Mouse (Mus musculus): ENCODE measurements at regions not wholly inside any gene's neighbourhood (a gene's known extent, or its start where the extent isn't known, plus 50 kb on each side); places are given as distances from the start of the nearest gene placed in this dataset.
"Not testable (repeated sequence)": the region's sequence is repeated elsewhere in the genome, so short reads cannot be mapped to it uniquely, and the experiment has no call there.

GRCm38 (mm10) chr15:92997933-92998332 is 277.0 kb downstream of the Gxylt1 start:
- no peak for DNase-seq (ENCODE audit: low spot score)

- DNase-seq (ENCODE audit: low spot score), result no peak
Measured at GRCm38 (mm10) chr15:92994191-92994671, 280.7 kb downstream of the Gxylt1 start.

DNA sequence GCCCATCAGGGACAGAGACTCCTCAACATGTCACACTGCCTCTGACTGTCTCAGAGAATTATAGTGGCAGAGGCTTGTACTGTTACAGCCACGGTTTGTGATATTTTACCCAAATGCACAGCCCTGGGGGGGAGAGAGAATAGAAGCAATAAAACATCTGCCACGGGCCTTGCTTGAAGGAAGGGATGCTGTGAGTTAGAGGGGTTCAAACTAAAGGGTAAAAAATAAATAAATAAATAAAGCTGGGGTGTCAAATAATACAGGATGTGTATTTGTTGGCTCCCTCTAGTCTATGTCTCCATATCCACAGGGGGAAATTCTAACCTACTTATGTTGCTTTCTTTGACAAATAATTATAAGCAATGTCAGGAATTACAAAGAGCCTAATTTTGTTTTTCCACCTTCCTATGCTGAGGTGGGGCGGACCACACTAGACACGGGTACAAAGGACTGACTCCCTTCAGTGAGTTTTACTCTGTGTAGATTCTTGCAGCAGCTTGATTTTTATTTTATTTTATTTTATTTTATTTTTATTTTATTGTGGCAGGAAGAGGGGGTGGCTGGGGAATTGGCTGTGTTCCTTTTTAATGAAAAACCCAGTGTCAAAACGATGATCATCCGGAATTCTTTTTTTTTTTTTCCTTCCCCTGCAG is 281.3 kb downstream of the Gxylt1 start:
- no peak for DNase-seq (ENCODE audit: low spot score)

DNA sequence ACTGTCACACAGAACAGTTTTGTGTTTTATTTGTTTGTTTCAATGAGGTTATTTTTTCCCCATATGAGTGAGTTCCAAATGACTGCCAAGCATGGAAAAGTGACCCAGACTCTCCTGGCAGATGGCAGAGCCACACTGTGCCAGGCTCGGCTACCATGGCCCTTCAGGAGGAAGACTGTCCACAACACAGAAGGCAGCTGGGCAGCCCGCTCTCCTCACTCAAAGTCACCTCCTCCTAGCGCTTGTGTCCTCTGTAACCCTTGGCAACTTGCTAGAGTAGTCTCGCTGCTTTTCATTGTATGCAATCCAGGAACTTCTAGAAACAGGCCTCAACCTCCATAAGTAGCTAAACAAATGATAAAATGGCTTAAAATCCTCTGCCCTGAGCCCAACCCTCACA is 299.2 kb downstream of the Gxylt1 start:
- no peak for DNase-seq (ENCODE audit: low spot score)

DNA sequence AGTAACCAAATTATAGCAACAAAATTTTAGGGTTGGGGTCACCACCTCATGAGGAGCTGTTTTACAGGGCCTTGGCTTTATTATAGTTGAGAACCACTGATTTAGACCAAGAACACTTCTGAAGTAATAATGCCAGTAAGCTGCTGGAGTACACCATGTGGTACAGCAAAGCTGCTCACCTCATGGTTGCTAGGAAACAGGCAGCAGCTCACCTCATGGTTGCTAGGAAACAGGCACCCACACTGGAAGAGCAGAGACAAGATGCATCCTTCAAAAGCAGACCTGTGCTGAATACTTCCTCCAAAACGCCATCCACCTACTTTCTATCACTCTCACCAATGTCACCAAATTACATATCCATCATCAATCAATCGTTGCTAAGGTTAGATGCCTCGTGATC is 300.0 kb downstream of the Gxylt1 start:
- no peak for DNase-seq (ENCODE audit: low spot score)

DNA sequence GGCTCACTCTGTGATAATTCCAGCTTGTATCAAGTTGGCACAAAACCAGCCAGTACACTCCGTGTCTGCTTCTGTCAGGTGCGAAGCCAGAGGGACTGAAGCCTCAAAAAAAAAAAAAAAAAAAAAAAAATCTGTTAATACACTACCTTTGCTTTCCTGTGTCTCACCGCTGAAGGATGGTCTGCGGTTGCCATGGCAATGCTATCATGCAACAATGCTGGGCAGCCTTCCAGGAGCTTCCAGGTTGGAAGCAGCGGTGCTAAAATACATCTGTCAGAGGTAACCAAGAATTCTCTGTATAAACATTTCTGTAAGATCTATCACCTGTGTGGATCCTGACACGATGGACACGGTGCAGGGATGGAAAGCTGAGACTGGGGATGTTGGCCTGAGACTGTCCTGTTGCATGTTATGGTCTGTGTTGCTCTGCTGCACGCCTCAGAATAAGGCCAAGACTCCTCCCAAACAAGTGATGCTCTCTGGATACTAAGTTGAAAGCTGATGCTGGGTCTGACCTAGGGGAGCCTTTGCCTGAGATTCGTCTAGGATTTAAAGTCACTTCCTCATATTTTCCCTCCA is 301.2 kb downstream of the Gxylt1 start:
- DNase-seq (ENCODE audit: low spot score), result no peak

- no peak for DNase-seq (ENCODE audit: low spot score)
Measured at GRCm38 (mm10) chr15:92965556-92965955, 309.4 kb downstream of the Gxylt1 start.

- no peak for DNase-seq (ENCODE audit: low spot score)
Measured at GRCm38 (mm10) chr15:92964901-92965300, 310.1 kb downstream of the Gxylt1 start.

- DNase-seq (ENCODE audit: low spot score), result no peak
Measured at GRCm38 (mm10) chr15:92964131-92964530, 310.8 kb downstream of the Gxylt1 start.

- DNase-seq (ENCODE audit: low spot score), result not testable (repeated sequence)
Measured at GRCm38 (mm10) chr15:92950912-92951311, 324.1 kb downstream of the Gxylt1 start.

GRCm38 (mm10) chr15:92946216-92946615 is 328.8 kb downstream of the Gxylt1 start:
- DNase-seq (ENCODE audit: low spot score), result no peak

GRCm38 (mm10) chr15:92903821-92904220 is 371.2 kb downstream of the Gxylt1 start:
- no peak for DNase-seq (ENCODE audit: low spot score)

DNA sequence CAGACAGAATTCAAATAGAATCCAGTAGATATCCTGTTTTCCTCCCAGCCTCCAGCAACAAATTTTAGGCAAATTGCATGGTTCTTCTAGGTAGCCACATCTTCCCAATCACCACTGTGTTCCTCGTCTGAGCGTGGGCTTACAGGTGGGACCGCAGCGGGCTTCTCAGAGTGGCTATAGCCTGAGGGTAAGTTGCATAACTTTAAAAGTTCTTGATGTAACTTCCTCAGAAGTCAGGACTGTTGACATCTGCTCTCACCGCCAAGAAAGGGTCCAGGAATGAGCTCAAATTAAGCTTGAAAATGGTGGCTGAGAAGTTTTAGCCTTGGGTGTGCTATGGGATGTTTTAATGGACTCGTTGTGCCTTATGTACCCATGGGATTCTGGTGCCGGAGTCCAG is 377.7 kb downstream of the Gxylt1 start:
- no peak for DNase-seq (ENCODE audit: low spot score)

- no peak for DNase-seq (ENCODE audit: low spot score)
Measured at GRCm38 (mm10) chr15:92895836-92896235, 379.1 kb downstream of the Gxylt1 start.

- no peak for DNase-seq (ENCODE audit: low spot score)
Measured at GRCm38 (mm10) chr15:92876438-92876837, 398.5 kb downstream of the Gxylt1 start.

DNA sequence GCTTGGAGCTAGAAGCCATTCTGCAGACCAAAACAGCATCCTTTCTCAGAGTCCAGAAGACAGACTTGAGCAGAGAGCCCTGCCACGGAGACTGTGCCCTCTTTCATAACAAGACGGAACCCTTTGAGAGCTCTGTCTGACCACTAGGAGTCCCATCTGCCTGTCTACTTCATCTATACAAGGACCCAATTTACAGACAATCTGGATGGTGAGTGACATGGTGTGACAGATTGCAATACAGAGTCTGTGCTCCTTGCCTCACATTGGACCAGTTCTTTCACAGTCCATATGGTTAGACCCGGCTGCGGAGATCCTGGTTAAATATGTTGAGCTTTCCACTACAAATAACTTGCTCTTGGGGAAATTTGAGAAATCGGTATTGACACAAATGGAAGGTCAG is 410.9 kb downstream of the Gxylt1 start:
- DNase-seq (ENCODE audit: low spot score), result no peak

- DNase-seq (ENCODE audit: low spot score), result no peak
Measured at GRCm38 (mm10) chr15:92850854-92851253, 424.1 kb downstream of the Gxylt1 start.

- DNase-seq (ENCODE audit: low spot score), result no peak
Measured at GRCm38 (mm10) chr15:92840035-92840434, 434.9 kb downstream of the Gxylt1 start.

DNA sequence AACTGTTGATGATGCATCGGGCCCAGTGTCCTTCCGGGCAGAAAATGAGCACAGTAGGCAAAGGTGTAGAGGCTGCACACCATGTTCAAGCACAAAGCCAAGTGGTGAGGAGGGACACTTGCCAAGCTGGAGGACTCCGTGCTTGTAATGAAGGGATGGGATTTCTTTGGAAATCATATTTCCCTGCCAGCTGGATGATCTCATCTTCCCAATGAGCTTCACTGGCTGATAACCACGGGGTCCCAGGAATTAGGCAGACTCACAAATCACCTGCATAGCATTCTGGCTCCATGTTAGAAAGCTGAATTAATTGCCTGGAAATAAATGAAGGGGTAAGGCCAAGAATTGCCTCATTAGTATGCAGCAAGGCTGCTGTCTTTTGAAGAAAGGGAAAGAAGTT is 435.4 kb downstream of the Gxylt1 start:
- no peak for DNase-seq (ENCODE audit: low spot score)

GRCm38 (mm10) chr15:92826136-92826535 is 429.5 kb downstream of the Pdzrn4 start:
- DNase-seq (ENCODE audit: low spot score), result no peak

Data from spleen, adult 12 weeks (tissue).